8 mouse cellular contexts compared by ENCODE assay signal in the genomic region with DNA sequence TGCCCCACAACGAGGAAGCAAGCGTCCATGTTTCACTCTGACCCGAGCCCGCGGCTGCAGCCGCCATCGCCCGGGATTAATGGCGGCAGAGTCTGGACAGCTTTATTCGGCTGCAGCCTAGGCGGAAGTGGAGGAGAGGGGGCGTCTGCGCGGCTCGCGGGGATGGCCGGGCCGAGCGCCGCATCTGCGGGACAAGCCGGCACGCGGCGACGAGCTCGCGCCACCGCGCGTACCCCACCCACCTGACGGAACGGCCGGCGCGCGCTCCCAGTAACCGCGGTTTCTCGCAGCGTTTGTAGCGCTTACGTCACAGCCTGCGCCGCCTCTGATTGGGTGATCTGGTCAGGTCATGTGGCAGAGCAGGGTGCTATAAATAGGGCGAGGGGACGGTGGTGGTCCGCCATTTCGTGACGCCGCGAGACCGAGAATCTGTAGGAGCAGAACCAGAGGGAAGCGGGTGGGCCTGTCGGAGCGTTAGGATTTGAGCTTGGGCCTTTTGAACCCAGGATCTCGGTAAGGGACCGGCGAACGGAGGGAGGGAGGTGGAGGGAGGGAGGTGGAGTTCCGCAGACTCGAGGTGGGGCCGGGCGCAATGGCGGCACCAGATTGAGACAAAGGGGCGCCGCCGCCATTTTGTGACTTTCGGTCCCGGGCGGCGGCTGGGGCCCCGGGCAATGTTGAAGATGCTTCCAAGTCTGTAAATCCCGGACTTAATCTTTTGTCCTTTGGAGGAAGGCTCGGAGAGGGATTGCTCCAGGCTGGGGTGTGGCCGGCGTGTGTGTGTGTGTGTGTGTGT. TPM values are rescaled to one million over a fixed set of nuclear protein-coding genes. Genes with fewer than 3 reads are reported as not detected.
A peak's percentile ranks its signal among the peaks of the same experiment; 100 is the strongest.
DNase-seq lines count a peak whose midpoint lies in the region; ATAC-seq lines count a peak whose summit lies in the region.

A gene (plus strand): TSS at position 355 of the 796 bp plus-strand sequence.

- DNase-seq in Muller cell, postnatal 12 days (ENCODE audit: inconsistent ontology term) = peak; percentile 97
- DNase-seq in cerebellum, adult 9-11 months = peak; percentile 99
- peak; percentile 97 to 99 for DNase-seq in frontal cortex, postnatal 10 days (ENCODE audit: low spot score in 2 of 2)
- peak; percentile 98 to 99 for DNase-seq in layer of hippocampus, postnatal 14 days (ENCODE audit: low spot score in 2 of 2)
- DNase-seq in lung, postnatal 14 days = peak; percentile 99
- DNase-seq in retina, adult 2 months (ENCODE audit: low read depth, low spot score) = peak; percentile 97
- DNase-seq in thymus, postnatal 36 days = peak; percentile 99

- H3K9ac ChIP-seq in hindbrain, embryonic 12.5 days = peak within 1 kb of the TSS; percentile 98

- under 1% methylated on average over 77 of the region's 77 CpGs for WGBS in hindbrain, embryonic 12.5 days

- H3K4me1 ChIP-seq in hindbrain, embryonic 12.5 days = peaks cover 28% of the 10 kb centered on the region

- peak within 1 kb of the TSS; percentile 86 for H3K4me2 ChIP-seq in hindbrain, embryonic 12.5 days (replicated peaks)

- peak; percentile 99 for ATAC-seq in hindbrain, embryonic 12.5 days (ENCODE audit: low FRiP score)

- H3K36me3 ChIP-seq in hindbrain, embryonic 12.5 days = peaks cover 13% of the 10 kb centered on the region

- no peaks in the 10 kb centered on the region for H3K9me3 ChIP-seq in hindbrain, embryonic 12.5 days (replicated peaks)

- H3K4me3 ChIP-seq in hindbrain, embryonic 12.5 days = peak within 1 kb of the TSS; percentile 66

- H3K27me3 ChIP-seq in hindbrain, embryonic 12.5 days = no peaks in the 10 kb centered on the region

- peak within 1 kb of the TSS; percentile 96 for H3K27ac ChIP-seq in hindbrain, embryonic 12.5 days

RNA-seq across cellular contexts. Expression of the gene that starts here (rescaled TPM):
- polyA plus RNA-seq in hindbrain, embryonic 12.5 days (2016; fragmentation: Nextera tagmentation; extraction: Ambion mirVana) = 662 and 667 TPM in 2 replicates
- 100 to 1,000 TPM; 127 to 160 TPM for total RNA-seq in layer of hippocampus, postnatal 14 days (2021)

Comparison
In these comparisons a context has a peak if more than half of its experiments do, and no peak if none do; other contexts are left out.
1. Peak in every context shown above with its lines: DNase-seq, ATAC-seq, H3K4me3 ChIP-seq and H3K27ac ChIP-seq.